8 mouse cellular contexts compared by ENCODE assay signal in the genomic region with DNA sequence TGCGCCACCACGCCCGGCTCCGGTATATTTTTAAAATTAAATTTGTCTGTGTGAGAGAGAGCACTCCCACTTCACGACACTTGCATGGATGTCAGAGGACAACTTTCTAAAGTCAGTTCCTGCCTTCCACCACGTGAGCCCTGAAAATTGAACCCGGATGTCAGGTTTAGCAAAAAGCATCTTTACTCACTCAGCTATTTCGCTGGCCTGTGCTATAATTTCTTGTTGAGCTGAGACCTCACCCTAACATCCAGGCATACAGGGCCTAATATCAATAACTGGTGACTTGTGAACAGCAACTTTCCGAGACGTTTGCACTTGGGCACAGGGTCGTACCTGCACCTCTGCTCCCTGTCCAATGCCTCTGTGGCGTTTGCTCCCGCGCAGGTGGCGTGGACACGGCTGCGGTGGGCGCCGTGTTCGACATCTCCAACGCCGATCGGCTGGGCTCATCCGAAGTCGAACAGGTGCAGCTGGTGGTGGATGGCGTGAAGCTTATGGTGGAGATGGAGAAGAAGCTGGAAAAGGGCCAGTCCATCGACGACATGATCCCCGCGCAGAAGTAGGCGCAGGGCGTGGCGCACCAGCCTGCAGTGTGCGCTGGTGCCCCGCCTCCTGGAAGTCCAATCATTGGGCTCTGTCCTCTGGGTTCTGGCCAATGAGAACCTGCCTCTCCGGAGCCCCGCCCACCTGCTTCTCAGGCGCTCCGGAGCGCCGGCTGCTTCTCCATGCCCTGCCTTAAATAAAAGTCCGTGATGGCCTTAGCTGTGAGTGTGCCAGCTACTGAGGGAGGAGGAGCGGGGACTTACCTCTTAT. TPM values are rescaled to one million over a fixed set of nuclear protein-coding genes. Genes with fewer than 3 reads are reported as not detected.
DNase-seq lines count a peak whose midpoint lies in the region; ATAC-seq lines count a peak whose summit lies in the region.

No protein-coding gene starts in this region.

- peak; percentile 79 for ATAC-seq in heart, embryonic 14.5 days (ENCODE audit: insufficient number of reproducible peaks, insufficient read depth, low FRiP score, low read depth)
- ATAC-seq in liver, embryonic 12.5 days, result peak; percentile 91
- peak; percentile 93 for ATAC-seq in stomach, embryonic 14.5 days (ENCODE audit: insufficient number of reproducible peaks, insufficient read depth, low FRiP score, low read depth)

- H3K9me3 ChIP-seq in heart, embryonic 14.5 days (ENCODE audit: control insufficient read depth, low read length), result no peaks in the 10 kb centered on the region
- H3K9me3 ChIP-seq in liver, embryonic 12.5 days (replicated peaks), result no peaks in the 10 kb centered on the region
- H3K9me3 ChIP-seq in stomach, embryonic 14.5 days (ENCODE audit: control insufficient read depth, low read depth, low read length), result no peaks in the 10 kb centered on the region

- peak; percentile 92 for DNase-seq in CD4-positive helper T cell, adult 2 months (ENCODE audit: low read depth, low spot score)
- DNase-seq in c-Kit-negative CD71-positive TER-119-positive erythroid progenitor cells, embryonic 14.5 days (ENCODE audit: low read depth, low spot score), result peak; percentile 48
- peak; percentile 40 for DNase-seq in fat pad, adult 2 months (ENCODE audit: extremely low read depth, low read depth, low spot score)
- peak; percentile 93 for DNase-seq in kidney, postnatal 14 days
- DNase-seq in natural killer cell, adult 2 months (ENCODE audit: low spot score in 2 of 2), result peak; percentile 63 to 79

- WGBS in heart, embryonic 14.5 days, result 14% methylated on average over 40 of the region's 43 CpGs
- WGBS in liver, embryonic 12.5 days (ENCODE audit: insufficient replicate concordance), result 12% methylated on average over 43 of the region's 43 CpGs
- 11% methylated on average over 43 of the region's 43 CpGs for WGBS in stomach, embryonic 14.5 days

- H3K36me3 ChIP-seq in heart, embryonic 14.5 days (ENCODE audit: control insufficient read depth, insufficient read depth, low read length), result peaks cover 50% of the 10 kb centered on the region
- H3K36me3 ChIP-seq in liver, embryonic 12.5 days, result peaks cover 11% of the 10 kb centered on the region
- peaks cover 6% of the 10 kb centered on the region; the same call in 1 of the 2 replicates for H3K36me3 ChIP-seq in stomach, embryonic 14.5 days (ENCODE audit: control insufficient read depth, insufficient read depth, low read length)

- no peak overlapping the region for H3K27ac ChIP-seq in heart, embryonic 14.5 days (replicated peaks in 1 of 2; ENCODE audit: control insufficient read depth in 1 of 2, insufficient read depth in 1 of 2, low read depth in 2 of 2, low read length in 2 of 2)
- no peak overlapping the region for H3K27ac ChIP-seq in liver, embryonic 12.5 days
- H3K27ac ChIP-seq in stomach, embryonic 14.5 days (ENCODE audit: low read length), result no peak overlapping the region

- peak overlapping the region; percentile 39; the same call in 1 of the 2 replicates for H3K9ac ChIP-seq in heart, embryonic 14.5 days (ENCODE audit: low read length)
- no peak overlapping the region for H3K9ac ChIP-seq in liver, embryonic 12.5 days
- no peak overlapping the region for H3K9ac ChIP-seq in stomach, embryonic 14.5 days (replicated peaks; ENCODE audit: low read depth, low read length)

- peaks cover 5 to 10% of the 10 kb centered on the region in 2 experiments; a peak in 2 of 4 replicates for H3K4me1 ChIP-seq in heart, embryonic 14.5 days (ENCODE audit: control insufficient read depth in 2 of 2, insufficient read depth in 2 of 2, low read length in 2 of 2)
- H3K4me1 ChIP-seq in liver, embryonic 12.5 days, result peaks cover 19% of the 10 kb centered on the region
- H3K4me1 ChIP-seq in stomach, embryonic 14.5 days (ENCODE audit: control insufficient read depth, insufficient read depth, low read length), result no peaks in the 10 kb centered on the region

- peak overlapping the region; percentile 31 to 46 for H3K4me3 ChIP-seq in heart, embryonic 14.5 days (ENCODE audit: control insufficient read depth in 1 of 2, insufficient read depth in 1 of 2, low read depth in 1 of 2, low read length in 2 of 2)
- peak overlapping the region; percentile 29 for H3K4me3 ChIP-seq in liver, embryonic 12.5 days
- peak overlapping the region; percentile 24 for H3K4me3 ChIP-seq in stomach, embryonic 14.5 days (ENCODE audit: low read depth, low read length)

- H3K4me2 ChIP-seq in heart, embryonic 14.5 days (ENCODE audit: low read length), result peak overlapping the region; percentile 60
- H3K4me2 ChIP-seq in liver, embryonic 12.5 days, result peak overlapping the region; percentile 60
- peak overlapping the region; percentile 49 for H3K4me2 ChIP-seq in stomach, embryonic 14.5 days (replicated peaks; ENCODE audit: low read depth, low read length)

- H3K27me3 ChIP-seq in heart, embryonic 14.5 days (ENCODE audit: control insufficient read depth, insufficient read depth, low read length), result peaks cover 15% of the 10 kb centered on the region
- H3K27me3 ChIP-seq in liver, embryonic 12.5 days (replicated peaks), result peaks cover 75% of the 10 kb centered on the region
- H3K27me3 ChIP-seq in stomach, embryonic 14.5 days (ENCODE audit: control insufficient read depth, insufficient read depth, low read length), result peaks cover 12% of the 10 kb centered on the region

RNA-seq across cellular contexts. Expression of a gene that starts 16.5 kb away (rescaled TPM):
- 910 and 1,062 TPM in 2 replicates for polyA plus RNA-seq in heart, embryonic 14.5 days (2014; fragmentation: Nextera tagmentation; extraction: Ambion mirVana)
- 0.15 and 0.20 TPM in 2 replicates for polyA plus RNA-seq in liver, embryonic 12.5 days (2016; fragmentation: Nextera tagmentation; extraction: Ambion mirVana)
- 1.7 and 3.2 TPM in 2 replicates for polyA plus RNA-seq in stomach, embryonic 14.5 days (2014; fragmentation: Nextera tagmentation; extraction: Ambion mirVana)

RNA-seq across cellular contexts. Expression of a gene that starts 17.1 kb away (rescaled TPM):
- polyA plus RNA-seq in heart, embryonic 14.5 days (2014; fragmentation: Nextera tagmentation; extraction: Ambion mirVana), result 1.8 and 1.9 TPM in 2 replicates
- polyA plus RNA-seq in liver, embryonic 12.5 days (2016; fragmentation: Nextera tagmentation; extraction: Ambion mirVana), result 0.58 and 1.2 TPM in 2 replicates
- 6.0 and 8.9 TPM in 2 replicates for polyA plus RNA-seq in stomach, embryonic 14.5 days (2014; fragmentation: Nextera tagmentation; extraction: Ambion mirVana)

RNA-seq across cellular contexts. Expression of a gene that starts 37.6 kb away (rescaled TPM):
- 9.3 and 10.5 TPM in 2 replicates for polyA plus RNA-seq in heart, embryonic 14.5 days (2014; fragmentation: Nextera tagmentation; extraction: Ambion mirVana)
- polyA plus RNA-seq in liver, embryonic 12.5 days (2016; fragmentation: Nextera tagmentation; extraction: Ambion mirVana), result 3.8 and 4.2 TPM in 2 replicates
- polyA plus RNA-seq in stomach, embryonic 14.5 days (2014; fragmentation: Nextera tagmentation; extraction: Ambion mirVana), result 8.6 and 9.7 TPM in 2 replicates

RNA-seq across cellular contexts. Expression of a gene that starts 39.2 kb away (rescaled TPM):
- polyA plus RNA-seq in heart, embryonic 14.5 days (2014; fragmentation: Nextera tagmentation; extraction: Ambion mirVana), result 4.8 and 6.6 TPM in 2 replicates
- 9.9 and 10.9 TPM in 2 replicates for polyA plus RNA-seq in liver, embryonic 12.5 days (2016; fragmentation: Nextera tagmentation; extraction: Ambion mirVana)
- 8.8 and 10.3 TPM in 2 replicates for polyA plus RNA-seq in stomach, embryonic 14.5 days (2014; fragmentation: Nextera tagmentation; extraction: Ambion mirVana)

RNA-seq across cellular contexts. Expression of a gene that starts 42.1 kb away (rescaled TPM):
- 1.3 and 1.8 TPM in 2 replicates for polyA plus RNA-seq in heart, embryonic 14.5 days (2014; fragmentation: Nextera tagmentation; extraction: Ambion mirVana)
- 3.6 and 3.9 TPM in 2 replicates for polyA plus RNA-seq in liver, embryonic 12.5 days (2016; fragmentation: Nextera tagmentation; extraction: Ambion mirVana)
- 0.55 and 1.2 TPM in 2 replicates for polyA plus RNA-seq in stomach, embryonic 14.5 days (2014; fragmentation: Nextera tagmentation; extraction: Ambion mirVana)

Comparison
In these comparisons a context has a peak if more than half of its experiments do, and no peak if none do; other contexts are left out.
1. DNase-seq: peak in every context shown above with its lines; median percentile 93 in kidney, postnatal 14 days; 92 in CD4-positive helper T cell, adult 2 months; 71 in natural killer cell, adult 2 months; 48 in c-Kit-negative CD71-positive TER-119-positive erythroid progenitor cells, embryonic 14.5 days; 40 in fat pad, adult 2 months.
2. RNA of a gene that starts 16.5 kb away (polyA plus RNA-seq): 910 to 1,062 TPM in heart, embryonic 14.5 days; 1.7 to 3.2 TPM in stomach, embryonic 14.5 days and 0.15 to 0.20 TPM in liver, embryonic 12.5 days; every median in the first group is over 100 times any median in the second.
3. Peak in every context shown above with its lines, with median percentiles within 50 percentile points of each other: ATAC-seq, H3K4me2 ChIP-seq and H3K4me3 ChIP-seq.